Mouse (Mus musculus) frontal cortex, postnatal 10 days (tissue): ENCODE results near the gene Gal3st4.
"Not testable (repeated sequence)": the region's sequence is repeated elsewhere in the genome, so short reads cannot be mapped to it uniquely, and the experiment has no call there.

Experiments used
- DNase-seq, 2 experiments: peaks; one replicate each; pipeline ENCODE4 v3.0.0; 2022; ENCODE audit warnings: low spot score in 2 of 2, mixed read lengths in 1 of 2

Gal3st4 gene

DNA sequence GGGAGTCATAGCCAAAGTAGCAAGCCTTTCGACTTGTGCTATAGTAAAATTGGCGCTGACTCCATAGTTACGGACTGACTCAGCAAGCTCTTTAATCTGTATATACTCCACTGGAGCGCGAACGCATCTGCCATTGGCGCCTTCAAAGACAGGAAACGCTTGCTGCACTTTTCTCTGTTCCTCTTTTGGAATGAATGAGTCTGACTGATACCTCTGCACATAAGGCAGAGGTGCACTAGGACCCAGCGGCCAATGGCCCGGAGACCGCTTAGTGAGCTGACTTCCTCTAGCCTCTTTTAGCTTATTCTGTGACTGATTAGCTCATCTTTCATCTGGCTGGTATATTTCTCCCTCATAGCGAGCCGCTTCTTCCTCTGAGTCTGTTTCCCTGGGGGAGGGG is 56.0 kb downstream of the Gal3st4 start:
- DNase-seq = not testable (repeated sequence)
